Mouse (Mus musculus) liver, embryonic 16.5 days (tissue): ENCODE data around the gene Mr1. TPM values are rescaled to one million over a fixed set of nuclear protein-coding genes. Genes with fewer than 3 reads are reported as not detected.

Experiments
- ATAC-seq: fragments of 200-750 bp; cut with Nextera tagmentation; 2 replicates; pipeline ENCODE4 v1.8.0; 2017; ENCODE audit warnings: low read depth, mild to moderate bottlenecking, moderate number of reproducible peaks, moderate library complexity
- H3K27ac ChIP-seq: fragments of 300-500 bp; sonication (generic); 2 replicates; pipeline ENCODE4 v1.5.1; 2014; ENCODE audit warnings: mild to moderate bottlenecking, low read length
- H3K27me3 ChIP-seq: fragments of 300-500 bp; sonication (generic); 2 replicates; pipeline ENCODE4 v1.6.1; 2014; ENCODE audit warnings: low read depth, low read length, mixed read lengths; ENCODE audit not compliant: control insufficient read depth, insufficient read depth
- H3K36me3 ChIP-seq: fragments of 300-500 bp; sonication (generic); 2 replicates; pipeline ENCODE4 v1.6.1; 2014; ENCODE audit warnings: mild to moderate bottlenecking; ENCODE audit not compliant: control insufficient read depth, insufficient read depth
- H3K4me1 ChIP-seq: fragments of 300-500 bp; sonication (generic); 2 replicates; pipeline ENCODE4 v1.6.1; 2014; ENCODE audit warnings: low read depth, low read length, mixed read lengths; ENCODE audit not compliant: control insufficient read depth
- H3K4me2 ChIP-seq: fragments of 300-500 bp; sonication (generic); 2 replicates; pipeline ENCODE4 v1.6.1; 2014; ENCODE audit warnings: low read depth, low read length, mixed read lengths
- H3K4me3 ChIP-seq: fragments of 300-500 bp; sonication (generic); 2 replicates; pipeline ENCODE4 v1.5.1; 2014; ENCODE audit warnings: low read depth, mild to moderate bottlenecking, low read length
- H3K9ac ChIP-seq: fragments of 300-500 bp; sonication (generic); 2 replicates; pipeline ENCODE4 v1.6.1; 2014; ENCODE audit warnings: low read depth, low read length
- H3K9me3 ChIP-seq: fragments of 300-500 bp; sonication (generic); replicated peaks from 2 replicates; pipeline ENCODE4 v1.6.1; 2016; ENCODE audit warnings: low read length; ENCODE audit not compliant: control insufficient read depth
- WGBS: fragments of 180-500 bp; shearing (Covaris S2); extraction: QIAGEN DNeasy Blood & Tissue Kit; methylation state at CpG from one replicate; pipeline ENCODE4 v1.1.7; 2014; ENCODE audit not compliant: insufficient replicate concordance; 5-methylcytosine and 5-hydroxymethylcytosine counted together
- polyA plus RNA-seq: library from polyadenylated mRNA; unstranded; fragments of >200 nt; fragmentation: Nextera tagmentation; extraction: Ambion mirVana; gene quantifications from 2 replicates; pipeline ENCODE4 v1.2.1, GENCODE M21; 2015

Mr1 gene
- polyA plus RNA-seq, 1 experiment from 2014 or later = 1.1 TPM

DNA sequence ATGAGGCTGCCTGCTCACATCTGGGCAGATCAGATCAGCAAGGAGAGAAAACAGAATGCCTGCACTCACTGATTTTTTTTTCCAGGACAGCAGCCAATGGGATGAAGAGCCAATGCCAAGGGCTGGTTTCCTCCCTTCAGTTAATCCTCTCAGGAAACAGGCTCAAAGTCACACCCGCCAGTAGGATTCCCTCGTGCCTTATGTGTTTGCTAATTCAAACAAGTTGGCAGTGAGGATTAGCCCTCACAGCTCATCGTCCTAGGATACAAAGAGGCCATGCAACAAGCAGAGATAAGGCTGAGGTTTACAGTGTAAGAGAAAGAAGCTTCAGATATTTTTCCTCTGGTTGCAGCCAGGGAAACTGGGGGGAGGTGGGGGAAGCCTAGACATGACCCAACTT, 32.7 kb downstream of the Mr1 start:
- no peaks in the 10 kb centered on the region for H3K27me3 ChIP-seq
- H3K9ac ChIP-seq = no peak overlapping the region
- no peak overlapping the region for H3K4me2 ChIP-seq
- H3K4me1 ChIP-seq = no peaks in the 10 kb centered on the region; the same call in 1 of the 2 replicates
- WGBS = 17% methylated on average over 3 of the region's 3 CpGs
- H3K27ac ChIP-seq = no peak overlapping the region
- no peak for ATAC-seq
- H3K4me3 ChIP-seq = no peak overlapping the region
- H3K9me3 ChIP-seq = no peaks in the 10 kb centered on the region
- H3K36me3 ChIP-seq = no peaks in the 10 kb centered on the region

DNA sequence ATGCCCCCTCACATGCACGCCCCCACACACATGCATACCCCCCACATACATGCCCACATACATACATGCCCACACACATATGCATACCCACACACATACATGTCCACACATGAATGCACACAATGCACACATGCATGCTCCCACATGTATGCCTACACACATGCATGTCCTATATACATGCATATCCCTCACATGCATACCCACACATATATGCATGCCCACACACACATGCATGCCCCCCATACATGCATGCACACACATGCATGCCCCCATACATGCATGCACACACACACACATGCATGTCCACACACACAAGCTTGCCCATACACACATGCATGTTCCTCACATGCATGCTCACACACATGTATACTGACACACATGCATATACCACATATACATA, 33.7 kb downstream of the Mr1 start:
- Histone ChIP-seq H3K9me3 (no peaks in the 10 kb centered on the region), H3K4me3 (no peak overlapping the region), H3K27ac (no peak overlapping the region), H3K4me2 (no peak overlapping the region), H3K9ac (no peak overlapping the region), H3K27me3 (no peaks in the 10 kb centered on the region), H3K36me3 (no peaks in the 10 kb centered on the region), H3K4me1 (no peaks in the 10 kb centered on the region; the same call in 1 of the 2 replicates)
- 48% methylated on average over 1 of the region's 1 CpGs for WGBS
- no peak for ATAC-seq

DNA sequence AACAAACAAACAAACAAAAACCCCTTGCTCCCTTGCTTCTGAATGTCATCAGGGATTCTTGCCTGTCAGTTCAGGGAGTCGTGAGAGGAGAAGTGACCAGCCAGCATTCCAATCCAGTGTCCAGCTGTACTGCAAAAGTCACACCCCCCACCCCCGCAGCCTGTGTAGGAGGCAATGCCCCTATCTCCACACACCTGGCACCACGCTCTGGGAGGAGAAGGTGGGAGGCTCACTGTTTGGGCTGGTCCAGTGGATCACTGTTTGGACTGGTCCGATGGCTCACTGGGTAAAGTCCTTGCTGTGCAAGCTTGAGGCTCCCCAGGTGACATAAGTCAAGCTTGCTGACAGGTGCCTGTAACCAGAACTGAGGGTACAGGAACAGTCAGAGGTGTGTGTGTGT, 34.5 kb downstream of the Mr1 start:
- Histone ChIP-seq H3K9me3 (no peaks in the 10 kb centered on the region), H3K9ac (no peak overlapping the region), H3K4me3 (no peak overlapping the region), H3K4me1 (no peaks in the 10 kb centered on the region; the same call in 1 of the 2 replicates), H3K36me3 (no peaks in the 10 kb centered on the region), H3K27ac (no peak overlapping the region), H3K4me2 (no peak overlapping the region), H3K27me3 (no peaks in the 10 kb centered on the region)
- WGBS = 42% methylated on average over 4 of the region's 4 CpGs
- ATAC-seq = no peak

DNA sequence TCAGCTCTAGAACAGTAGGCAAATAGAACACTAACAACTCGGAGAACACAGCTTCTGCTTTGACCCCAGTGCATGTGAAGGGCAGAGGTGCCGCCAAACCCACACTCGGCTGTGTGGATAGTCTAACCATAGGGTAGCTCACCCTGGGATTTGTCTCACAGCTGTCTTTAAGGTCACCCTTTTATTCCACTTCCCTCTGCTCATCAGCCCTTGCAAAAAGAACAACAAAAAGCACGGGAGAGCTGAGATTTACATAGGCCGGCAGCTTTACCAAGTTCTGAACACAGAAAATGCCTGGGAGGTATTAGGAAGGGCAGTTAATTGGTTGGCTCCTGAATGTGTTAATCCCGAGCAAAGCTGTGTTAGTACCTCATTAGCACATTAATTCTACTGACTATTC, 35.1 kb downstream of the Mr1 start:
- Histone ChIP-seq H3K27ac (no peak overlapping the region), H3K4me3 (no peak overlapping the region), H3K27me3 (no peaks in the 10 kb centered on the region), H3K36me3 (no peaks in the 10 kb centered on the region), H3K4me1 (no peaks in the 10 kb centered on the region; the same call in 1 of the 2 replicates), H3K9me3 (no peaks in the 10 kb centered on the region), H3K4me2 (no peak overlapping the region), H3K9ac (no peak overlapping the region)
- WGBS = 52% methylated on average over 6 of the region's 6 CpGs
- no peak for ATAC-seq

DNA sequence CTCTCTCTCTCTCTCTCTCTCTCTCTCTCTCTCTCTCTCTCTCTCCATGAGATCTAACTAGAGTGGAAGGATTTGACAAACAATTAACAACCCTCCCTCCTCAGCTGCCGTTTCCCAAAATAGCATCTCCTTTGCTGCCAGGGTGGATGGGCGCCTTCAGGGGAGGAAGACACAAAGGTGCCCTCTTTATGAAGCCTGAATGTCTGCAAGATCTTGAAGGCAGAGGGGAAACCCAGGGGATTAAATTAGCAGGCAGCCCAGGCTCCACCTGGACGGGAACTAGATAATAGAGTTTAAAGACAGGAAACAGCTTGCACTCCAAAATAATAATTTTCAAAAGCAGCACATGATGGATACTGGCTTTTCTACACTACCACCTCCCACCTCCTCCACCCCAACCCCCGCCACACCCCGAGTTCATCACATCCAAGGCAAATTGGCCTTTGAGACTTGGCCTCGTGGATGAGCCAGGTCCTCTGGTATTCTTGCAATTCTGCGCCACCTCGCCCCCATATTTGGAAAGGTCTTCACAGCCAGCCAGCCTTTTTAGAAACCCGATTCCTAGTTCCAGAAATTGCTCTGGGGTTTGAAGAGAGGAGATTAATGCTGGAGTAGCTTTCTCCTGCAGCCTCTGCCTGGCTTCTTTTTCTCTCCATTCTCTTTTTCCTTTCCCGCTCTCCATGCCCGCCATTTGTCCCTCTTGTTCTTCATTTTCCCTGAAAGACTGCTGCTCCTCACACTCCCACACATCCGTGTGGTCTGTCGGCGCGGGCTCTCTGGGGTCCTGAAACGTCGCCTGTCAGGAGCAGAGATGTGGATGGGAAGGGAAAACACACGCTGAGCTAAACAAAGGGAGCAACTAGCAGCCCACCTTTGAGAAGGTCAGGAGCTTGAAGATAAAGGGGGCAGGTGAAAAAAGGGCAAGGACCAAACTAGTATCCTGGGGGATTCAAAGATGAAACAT, 36.9 kb downstream of the Mr1 start:
- Histone ChIP-seq H3K4me2 (no peak overlapping the region), H3K36me3 (no peaks in the 10 kb centered on the region), H3K27ac (no peak overlapping the region), H3K9ac (no peak overlapping the region), H3K27me3 (no peaks in the 10 kb centered on the region), H3K4me3 (no peak overlapping the region), H3K4me1 (no peaks in the 10 kb centered on the region; the same call in 1 of the 2 replicates), H3K9me3 (no peaks in the 10 kb centered on the region)
- WGBS = 42% methylated on average over 18 of the region's 18 CpGs
- no peak for ATAC-seq

DNA sequence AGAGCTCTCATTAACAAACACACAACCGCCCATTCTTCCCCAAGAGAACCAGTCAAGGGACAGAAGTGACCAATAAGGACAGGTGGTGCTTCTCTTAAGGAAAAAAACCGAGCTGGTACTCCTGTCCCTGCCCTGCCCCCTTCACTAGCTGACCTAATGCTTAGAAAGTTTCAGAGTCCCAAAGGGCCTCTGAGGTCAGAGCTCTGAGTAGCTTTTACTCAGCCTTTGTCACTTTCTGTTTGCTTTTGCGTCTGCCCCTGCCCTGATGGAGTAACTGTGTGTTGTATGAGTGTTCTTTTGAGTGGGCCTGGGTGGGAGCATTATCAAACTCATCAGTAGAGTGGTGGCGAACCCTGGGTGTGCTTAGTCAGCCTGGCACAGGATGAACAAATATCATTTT, 38.2 kb downstream of the Mr1 start:
- H3K27me3 ChIP-seq = no peaks in the 10 kb centered on the region

DNA sequence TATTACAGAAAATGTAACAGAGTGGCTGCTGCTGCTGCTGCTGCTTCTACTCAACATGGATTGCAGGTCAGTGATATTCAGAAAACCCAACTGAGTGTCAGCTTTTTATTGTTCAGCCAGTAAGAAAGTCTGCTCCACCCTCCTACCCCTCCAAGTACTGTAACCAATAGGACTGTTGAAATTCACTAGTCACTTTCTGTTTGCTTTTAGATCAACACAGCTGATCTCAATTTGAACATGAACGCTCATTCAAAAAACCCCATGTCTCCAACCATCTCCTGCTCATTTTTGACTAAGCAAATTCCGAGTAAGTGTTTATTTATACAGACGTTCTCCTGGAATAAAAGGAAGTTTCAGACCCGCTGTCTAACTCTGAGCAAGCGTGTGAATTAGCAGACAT, 38.8 kb downstream of the Mr1 start:
- Histone ChIP-seq H3K9ac (no peak overlapping the region), H3K27me3 (no peaks in the 10 kb centered on the region), H3K4me1 (no peaks in the 10 kb centered on the region), H3K4me3 (no peak overlapping the region), H3K27ac (no peak overlapping the region), H3K4me2 (no peak overlapping the region), H3K9me3 (no peaks in the 10 kb centered on the region), H3K36me3 (no peaks in the 10 kb centered on the region)
- no peak for ATAC-seq
- WGBS = 33% methylated on average over 5 of the region's 5 CpGs

More for the DNA sequence above, 38.2 kb downstream of the Mr1 start:
- Histone ChIP-seq H3K9ac (no peak overlapping the region), H3K9me3 (no peaks in the 10 kb centered on the region), H3K4me2 (no peak overlapping the region), H3K27ac (no peak overlapping the region), H3K36me3 (no peaks in the 10 kb centered on the region), H3K4me3 (no peak overlapping the region), H3K4me1 (no peaks in the 10 kb centered on the region)
- WGBS = 31% methylated on average over 4 of the region's 4 CpGs
- peak; percentile 72 for ATAC-seq

DNA sequence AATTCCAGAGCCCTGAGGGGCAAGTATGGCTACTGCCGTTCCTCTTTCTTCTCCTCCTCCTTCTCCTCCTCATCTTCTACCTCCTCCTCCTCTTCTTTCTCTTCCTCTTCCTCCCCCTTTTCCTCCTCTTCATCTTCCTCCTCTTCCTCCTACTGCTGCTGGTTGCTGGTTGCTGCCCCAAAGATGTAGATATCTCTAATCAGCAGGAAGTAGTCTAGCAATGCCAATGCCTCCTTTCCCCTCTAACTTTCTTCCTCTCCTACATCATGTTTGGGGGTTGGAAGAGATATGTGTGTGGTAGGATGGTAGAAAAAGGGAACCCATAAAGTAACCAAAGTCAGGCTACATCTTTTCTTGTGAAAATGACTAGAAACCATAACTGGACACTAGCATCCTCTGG, 40.3 kb downstream of the Mr1 start:
- ATAC-seq = no peak
- Histone ChIP-seq H3K9ac (no peak overlapping the region), H3K27ac (no peak overlapping the region), H3K36me3 (no peaks in the 10 kb centered on the region), H3K9me3 (no peaks in the 10 kb centered on the region), H3K27me3 (no peaks in the 10 kb centered on the region), H3K4me3 (no peak overlapping the region), H3K4me2 (no peak overlapping the region), H3K4me1 (no peaks in the 10 kb centered on the region)
- 50% methylated on average over 1 of the region's 1 CpGs for WGBS

DNA sequence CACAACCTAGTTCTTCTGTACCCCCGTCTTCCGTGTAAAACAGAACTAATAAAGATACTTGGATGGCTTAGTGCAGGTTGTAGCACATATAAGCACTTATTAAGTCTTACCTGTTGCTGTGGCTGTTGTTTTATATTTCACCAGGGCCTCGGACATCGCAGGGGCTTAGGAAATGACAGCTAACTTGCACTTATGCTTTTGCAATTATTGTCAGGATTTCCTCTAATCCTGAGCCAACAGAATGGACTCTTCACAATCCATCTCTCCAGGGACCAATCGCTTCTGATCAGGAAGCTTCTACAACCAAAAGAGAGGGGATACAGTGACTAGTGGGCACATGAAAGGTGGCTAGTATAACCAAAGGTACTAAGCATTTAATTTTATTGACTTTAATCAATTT, 42.6 kb downstream of the Mr1 start:
- 74% methylated on average over 5 of the region's 5 CpGs for WGBS
- Histone ChIP-seq H3K36me3 (no peaks in the 10 kb centered on the region), H3K9ac (no peak overlapping the region), H3K4me1 (peaks cover 4% of the 10 kb centered on the region; the same call in 1 of the 2 replicates), H3K4me3 (no peak overlapping the region), H3K27me3 (no peaks in the 10 kb centered on the region), H3K27ac (no peak overlapping the region), H3K9me3 (no peaks in the 10 kb centered on the region), H3K4me2 (no peak overlapping the region)
- ATAC-seq = no peak
